Mouse (Mus musculus) stomach, embryonic 15.5 days (tissue): ENCODE results near the gene Sh3yl1. TPM values are rescaled to one million over a fixed set of nuclear protein-coding genes. Genes with fewer than 3 reads are reported as not detected.

Experiments
- ATAC-seq: fragments of 200-750 bp; cut with Nextera tagmentation; 2 replicates; pipeline ENCODE4 v1.8.0; 2017; ENCODE audit warnings: low read depth, moderate number of reproducible peaks, moderate TSS enrichment; ENCODE audit not compliant: insufficient read depth, low FRiP score
- H3K27ac ChIP-seq: fragments of 300-500 bp; sonication (generic); 2 replicates; pipeline ENCODE4 v1.5.1; 2015; ENCODE audit warnings: mild to moderate bottlenecking, inconsistent platforms
- H3K27me3 ChIP-seq: fragments of 300-500 bp; sonication (generic); replicated peaks from 2 replicates; pipeline ENCODE4 v1.6.1; 2015; ENCODE audit warnings: inconsistent platforms
- H3K36me3 ChIP-seq: fragments of 300-500 bp; sonication (generic); 2 replicates; pipeline ENCODE4 v1.6.1; 2015; ENCODE audit warnings: inconsistent platforms
- H3K4me1 ChIP-seq: fragments of 300-500 bp; sonication (generic); 2 replicates; pipeline ENCODE4 v1.6.1; 2015; ENCODE audit warnings: inconsistent platforms
- H3K4me2 ChIP-seq: fragments of 300-500 bp; sonication (generic); 2 replicates; pipeline ENCODE4 v1.6.1; 2015; ENCODE audit warnings: mild to moderate bottlenecking, inconsistent platforms
- H3K4me3 ChIP-seq: fragments of 300-500 bp; sonication (generic); replicated peaks from 2 replicates; pipeline ENCODE4 v1.5.1; 2015; ENCODE audit warnings: inconsistent platforms
- H3K9ac ChIP-seq: fragments of 300-500 bp; sonication (generic); 2 replicates; pipeline ENCODE4 v1.6.1; 2015; ENCODE audit warnings: inconsistent platforms
- H3K9me3 ChIP-seq: fragments of 300-500 bp; sonication (generic); 2 replicates; pipeline ENCODE4 v1.6.1; 2016; ENCODE audit warnings: inconsistent platforms
- WGBS: fragments of 180-500 bp; shearing (Covaris S2); methylation state at CpG from one replicate; pipeline ENCODE4 v1.1.7; 2015; 5-methylcytosine and 5-hydroxymethylcytosine counted together
- polyA plus RNA-seq: library from polyadenylated mRNA; unstranded; fragments of >200 nt; fragmentation: Nextera tagmentation; extraction: Ambion mirVana; gene quantifications from 2 replicates; pipeline ENCODE4 v1.2.1, GENCODE M21; 2015

The Sh3yl1 gene
- polyA plus RNA-seq, 1 experiment from 2014 or later, result 28.4 TPM

DNA sequence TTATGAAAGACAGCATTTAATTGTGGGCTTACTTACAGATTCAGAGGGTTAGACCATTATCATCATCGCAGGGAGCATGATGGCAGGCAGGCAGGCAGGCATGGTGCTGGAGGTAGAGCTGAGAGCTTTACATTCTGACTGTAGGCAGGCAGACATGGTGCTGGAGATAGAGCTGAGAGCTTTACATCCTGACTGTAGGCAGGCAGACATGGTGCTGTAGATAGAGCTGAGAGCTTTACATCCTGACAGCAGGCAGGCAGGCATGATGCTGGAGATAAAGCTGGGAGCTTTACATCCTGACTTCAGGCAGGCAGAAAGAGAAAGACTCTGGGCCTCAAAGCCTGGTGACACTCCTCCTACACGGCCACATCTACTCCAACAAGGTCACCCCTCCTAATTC lies 59.2 kb downstream of the Sh3yl1 start:
- Histone ChIP-seq H3K4me1 (no peaks in the 10 kb centered on the region), H3K27ac (no peak overlapping the region), H3K4me3 (no peak overlapping the region), H3K27me3 (no peaks in the 10 kb centered on the region), H3K9me3 (no peaks in the 10 kb centered on the region), H3K9ac (no peak overlapping the region), H3K4me2 (no peak overlapping the region), H3K36me3 (no peaks in the 10 kb centered on the region)
- 74% methylated on average over 2 of the region's 2 CpGs for WGBS
- ATAC-seq, result no peak

DNA sequence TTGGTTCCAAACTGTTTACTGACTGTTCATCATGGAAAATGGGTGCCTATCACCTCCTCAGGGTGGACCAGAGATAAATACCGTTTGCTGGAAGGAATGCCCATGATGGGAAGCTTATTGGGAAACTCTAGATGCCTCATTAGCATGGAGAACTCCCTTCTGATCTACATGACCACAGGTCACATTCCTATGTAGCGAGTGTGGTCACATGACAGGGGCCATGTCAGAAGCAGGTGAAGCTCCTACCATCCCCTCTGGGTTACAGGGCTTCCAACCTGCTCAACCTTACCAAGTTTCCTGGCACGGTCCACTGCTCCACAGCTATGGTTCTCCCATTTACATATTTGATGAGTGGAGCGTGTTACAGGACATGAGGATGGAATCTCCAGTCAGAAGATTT lies 92.3 kb downstream of the Sh3yl1 start:
- no peak overlapping the region for H3K27ac ChIP-seq
- no peak for ATAC-seq
- H3K4me2 ChIP-seq, result no peak overlapping the region
- H3K27me3 ChIP-seq, result no peaks in the 10 kb centered on the region
- WGBS, result 74% methylated on average over 4 of the region's 4 CpGs
- no peaks in the 10 kb centered on the region for H3K4me1 ChIP-seq
- H3K9ac ChIP-seq, result no peak overlapping the region
- no peak overlapping the region for H3K4me3 ChIP-seq
- H3K36me3 ChIP-seq, result no peaks in the 10 kb centered on the region
- H3K9me3 ChIP-seq, result no peaks in the 10 kb centered on the region

- WGBS, result 18% methylated on average over 3 of the region's 3 CpGs
- ATAC-seq, result no peak
- no peaks in the 10 kb centered on the region for H3K36me3 ChIP-seq
- no peak overlapping the region for H3K27ac ChIP-seq
- no peak overlapping the region for H3K4me2 ChIP-seq
- H3K27me3 ChIP-seq, result no peaks in the 10 kb centered on the region
- H3K9me3 ChIP-seq, result no peaks in the 10 kb centered on the region
- H3K4me1 ChIP-seq, result no peaks in the 10 kb centered on the region
- no peak overlapping the region for H3K4me3 ChIP-seq
- no peak overlapping the region for H3K9ac ChIP-seq
Observed at GRCm38 (mm10) chr12:31005010-31005409, 93.5 kb downstream of the Sh3yl1 start.

DNA sequence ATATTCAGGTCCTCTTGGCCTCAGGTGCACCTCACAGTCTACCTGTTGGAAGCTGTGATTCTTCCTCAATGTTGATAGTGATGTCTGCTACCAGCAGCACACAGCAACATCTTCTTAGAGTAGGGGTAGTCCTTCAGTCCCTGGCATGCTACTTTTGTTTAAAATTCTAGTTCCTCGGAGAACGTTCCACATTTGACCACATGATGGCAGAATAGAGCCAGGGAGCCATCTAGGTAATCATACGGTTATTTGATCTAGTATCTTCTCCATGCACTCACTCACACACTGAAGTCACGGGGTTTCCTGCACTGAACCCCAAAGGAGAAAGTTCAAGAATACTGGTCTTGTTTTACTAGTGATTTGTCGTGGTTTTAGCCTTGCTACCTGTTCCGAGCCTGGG lies 96.7 kb downstream of the Sh3yl1 start:
- no peak overlapping the region for H3K9ac ChIP-seq
- H3K4me2 ChIP-seq, result no peak overlapping the region
- no peaks in the 10 kb centered on the region for H3K36me3 ChIP-seq
- H3K4me1 ChIP-seq, result no peaks in the 10 kb centered on the region
- no peak overlapping the region for H3K27ac ChIP-seq
- WGBS, result 20% methylated on average over 6 of the region's 6 CpGs
- ATAC-seq, result no peak
- H3K9me3 ChIP-seq, result no peaks in the 10 kb centered on the region
- no peak overlapping the region for H3K4me3 ChIP-seq
- H3K27me3 ChIP-seq, result no peaks in the 10 kb centered on the region

Other genes starting within 250 kb of the Sh3yl1 start
- gene Alkal2, start 27.3 kb upstream of the Sh3yl1 start, polyA plus RNA-seq, result 1.4 and 1.8 TPM in 2 replicates
- 151 and 164 TPM in 2 replicates for gene Acp1, start 79 bp upstream of the Sh3yl1 start, polyA plus RNA-seq
- gene Fam110c, start 162.2 kb downstream of the Sh3yl1 start, polyA plus RNA-seq, result 10.1 and 11.2 TPM in 2 replicates